Mouse (Mus musculus) hindbrain, embryonic 11.5 days (tissue): Measurements from ENCODE around the gene Trem2. TPM values are rescaled to one million over a fixed set of nuclear protein-coding genes. Genes with fewer than 3 reads are reported as not detected.

Experiments
- ATAC-seq: fragments of 200-750 bp; cut with Nextera tagmentation; 2 replicates; pipeline ENCODE4 v1.8.0; 2017; ENCODE audit warnings: mild to moderate bottlenecking, moderate TSS enrichment, moderate library complexity; ENCODE audit not compliant: low FRiP score
- DNase-seq: peaks from one replicate; pipeline ENCODE4 v3.0.0-alpha.2; 2015; ENCODE audit warnings: low spot score
- H3K27ac ChIP-seq: fragments of 300-500 bp; sonication (generic); 2 replicates; pipeline ENCODE4 v1.5.1; 2014; ENCODE audit warnings: mild to moderate bottlenecking, low read depth, low read length
- H3K27me3 ChIP-seq: fragments of 300-500 bp; sonication (generic); 2 replicates; pipeline ENCODE4 v1.6.1; 2014; ENCODE audit warnings: mild to moderate bottlenecking, low read length, moderate library complexity, mixed read lengths; ENCODE audit not compliant: control insufficient read depth, insufficient read depth
- H3K36me3 ChIP-seq: fragments of 300-500 bp; sonication (generic); 2 replicates; pipeline ENCODE4 v1.6.1; 2014; ENCODE audit warnings: mild to moderate bottlenecking, low read length, moderate library complexity, mixed read lengths; ENCODE audit not compliant: control insufficient read depth, insufficient read depth
- H3K4me1 ChIP-seq: fragments of 300-500 bp; sonication (generic); replicated peaks from 2 replicates; pipeline ENCODE4 v1.6.1; 2014; ENCODE audit warnings: low read length, mixed read lengths; ENCODE audit not compliant: control insufficient read depth, insufficient read depth
- H3K4me2 ChIP-seq: fragments of 300-500 bp; sonication (generic); replicated peaks from 2 replicates; pipeline ENCODE4 v1.6.1; 2014; ENCODE audit warnings: mild to moderate bottlenecking, low read depth, low read length
- H3K4me3 ChIP-seq: fragments of 300-500 bp; sonication (generic); 2 replicates; pipeline ENCODE4 v1.5.1; 2014; ENCODE audit warnings: low read depth, low read length
- H3K9ac ChIP-seq: fragments of 300-500 bp; sonication (generic); 2 replicates; pipeline ENCODE4 v1.6.1; 2014; ENCODE audit warnings: low read depth, low read length
- H3K9me3 ChIP-seq: fragments of 300-500 bp; sonication (generic); 2 replicates; pipeline ENCODE4 v1.6.1; 2016; ENCODE audit warnings: low read length; ENCODE audit not compliant: control insufficient read depth
- WGBS: fragments of 180-500 bp; shearing (Covaris S2); extraction: QIAGEN DNeasy Blood & Tissue Kit; methylation state at CpG from one replicate; pipeline ENCODE4 v1.1.7; 2014; 5-methylcytosine and 5-hydroxymethylcytosine counted together
- polyA plus RNA-seq: library from polyadenylated mRNA; unstranded; fragments of >200 nt; fragmentation: Nextera tagmentation; extraction: Ambion mirVana; gene quantifications from 2 replicates; pipeline ENCODE4 v1.2.1, GENCODE M21; 2014

The Trem2 gene
- polyA plus RNA-seq, 1 experiment from 2014 or later = 3.0 TPM

DNA sequence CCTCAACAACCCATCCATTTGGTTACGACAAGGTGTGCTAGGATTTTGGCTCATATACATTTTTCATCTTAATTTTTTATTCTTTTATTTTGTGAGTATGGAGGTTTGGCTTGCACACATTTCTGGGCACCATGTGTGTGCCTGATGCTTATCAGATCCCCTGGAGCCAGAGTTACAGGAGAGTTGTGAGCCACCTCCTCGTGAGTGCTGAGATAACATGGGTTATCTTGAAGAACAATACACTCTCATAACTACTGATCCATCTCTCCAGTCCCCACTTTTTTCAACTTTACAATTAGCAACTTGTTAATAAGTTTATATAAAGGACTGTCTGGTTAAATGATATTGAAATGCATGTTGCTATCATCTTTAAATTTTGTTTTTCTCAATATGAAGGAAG is 24.9 kb upstream of the Trem2 start:
- no peak overlapping the region for H3K4me2 ChIP-seq
- DNase-seq (no peak), ATAC-seq (no peak)
- no peak overlapping the region for H3K9ac ChIP-seq
- H3K27me3 ChIP-seq = no peaks in the 10 kb centered on the region
- H3K36me3 ChIP-seq = no peaks in the 10 kb centered on the region
- H3K27ac ChIP-seq = no peak overlapping the region
- no peaks in the 10 kb centered on the region for H3K4me1 ChIP-seq
- no peak overlapping the region for H3K4me3 ChIP-seq
- WGBS = 88% methylated on average over 2 of the region's 2 CpGs
- no peaks in the 10 kb centered on the region for H3K9me3 ChIP-seq

DNA sequence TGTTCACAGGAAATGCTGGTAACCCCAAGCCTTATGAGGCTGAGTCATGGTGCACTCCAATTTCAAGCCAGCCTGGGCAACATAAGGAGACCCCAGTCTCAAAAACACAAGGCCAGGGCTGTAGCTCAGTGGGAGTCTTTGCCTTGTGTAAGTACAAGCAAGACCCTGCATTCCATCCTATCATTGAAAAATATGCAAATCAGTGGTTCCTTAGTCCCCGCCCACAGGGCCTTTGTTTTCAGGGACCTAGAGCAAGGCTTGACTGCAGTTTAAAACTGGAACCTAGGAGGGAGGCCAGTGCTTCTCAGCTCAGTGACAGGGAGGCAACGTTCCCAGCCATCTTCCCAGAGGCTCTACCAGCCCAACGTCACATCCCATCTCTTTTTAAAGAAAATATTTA is 23.0 kb upstream of the Trem2 start:
- H3K9me3 ChIP-seq = no peaks in the 10 kb centered on the region
- H3K36me3 ChIP-seq = no peaks in the 10 kb centered on the region
- H3K4me3 ChIP-seq = no peak overlapping the region
- ATAC-seq (no peak), DNase-seq (peak; percentile 7)
- H3K4me2 ChIP-seq = no peak overlapping the region
- no peak overlapping the region for H3K9ac ChIP-seq
- H3K27ac ChIP-seq = no peak overlapping the region
- WGBS = 68% methylated on average over 3 of the region's 3 CpGs
- H3K27me3 ChIP-seq = no peaks in the 10 kb centered on the region
- H3K4me1 ChIP-seq = no peaks in the 10 kb centered on the region

DNA sequence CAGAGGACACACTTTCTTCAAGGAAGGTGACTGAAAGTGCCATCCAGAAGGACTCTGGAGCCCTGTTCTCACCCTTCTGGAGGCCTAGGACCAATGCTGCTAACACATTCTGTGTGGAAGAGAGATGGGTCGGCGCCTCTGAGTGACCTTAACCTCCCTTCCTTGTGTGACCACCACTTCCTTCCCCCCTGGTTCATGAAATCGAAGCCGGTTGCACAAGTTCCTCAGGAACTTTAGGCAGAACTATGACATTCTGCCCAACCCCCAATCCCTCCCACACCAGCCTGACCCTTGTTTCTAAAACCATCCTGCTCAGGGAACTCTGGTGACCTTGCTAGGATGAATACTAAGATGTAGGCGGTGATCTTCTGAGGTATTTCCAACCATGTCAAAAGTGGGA is 21.9 kb upstream of the Trem2 start:
- no peak overlapping the region for H3K4me2 ChIP-seq
- H3K4me1 ChIP-seq = no peaks in the 10 kb centered on the region
- ATAC-seq = no peak
- DNase-seq = no peak
- H3K27ac ChIP-seq = no peak overlapping the region
- H3K9ac ChIP-seq = no peak overlapping the region
- no peaks in the 10 kb centered on the region for H3K9me3 ChIP-seq
- 88% methylated on average over 5 of the region's 5 CpGs for WGBS
- H3K4me3 ChIP-seq = no peak overlapping the region
- no peaks in the 10 kb centered on the region for H3K27me3 ChIP-seq
- H3K36me3 ChIP-seq = no peaks in the 10 kb centered on the region

DNA sequence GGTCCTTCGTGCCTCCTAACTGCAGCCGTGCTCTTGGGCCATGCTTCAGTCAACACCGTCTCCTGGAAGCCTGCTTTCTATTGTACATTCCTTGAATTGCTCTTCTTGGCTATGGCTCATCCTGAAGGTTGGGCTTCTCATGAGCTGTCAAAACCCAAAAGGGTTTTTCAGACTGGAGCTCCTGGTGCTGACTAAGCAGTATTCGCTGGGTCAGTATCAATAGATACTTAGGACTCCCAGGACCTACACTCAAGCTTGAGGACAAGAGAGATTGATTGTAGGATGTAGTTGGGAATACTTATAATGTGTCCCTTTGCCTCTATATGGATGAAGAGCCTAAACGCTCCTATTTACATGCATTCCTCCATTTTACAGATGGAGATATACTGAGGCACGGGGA is 21.1 kb upstream of the Trem2 start:
- DNase-seq (no peak), ATAC-seq (no peak)
- Histone ChIP-seq H3K9me3 (no peaks in the 10 kb centered on the region), H3K4me3 (no peak overlapping the region), H3K4me1 (no peaks in the 10 kb centered on the region), H3K27ac (no peak overlapping the region), H3K4me2 (no peak overlapping the region), H3K27me3 (no peaks in the 10 kb centered on the region), H3K36me3 (no peaks in the 10 kb centered on the region), H3K9ac (no peak overlapping the region)
- 94% methylated on average over 6 of the region's 6 CpGs for WGBS

DNA sequence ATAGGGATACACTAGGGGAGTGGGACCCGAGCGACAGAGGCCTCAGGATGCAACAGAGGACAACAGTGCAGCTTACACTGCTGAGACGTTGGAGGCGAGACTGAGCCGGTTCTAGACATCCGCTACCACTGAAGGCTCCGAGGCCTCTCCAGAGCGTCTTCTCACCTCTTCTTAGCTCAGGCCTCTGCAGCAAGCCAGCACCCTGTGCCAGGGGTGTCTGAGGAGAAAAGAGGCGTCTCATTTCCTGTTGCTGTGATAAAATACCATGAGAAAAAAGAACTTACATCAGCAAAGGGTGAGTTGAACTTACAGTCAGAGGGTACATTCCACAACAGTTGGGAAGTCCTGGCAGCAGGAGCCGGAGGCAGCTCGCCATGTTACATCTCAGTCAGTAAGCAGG is 20.6 kb upstream of the Trem2 start:
- DNase-seq (no peak), ATAC-seq (no peak)
- Histone ChIP-seq H3K4me1 (no peaks in the 10 kb centered on the region), H3K27ac (no peak overlapping the region), H3K4me2 (no peak overlapping the region), H3K27me3 (no peaks in the 10 kb centered on the region), H3K4me3 (no peak overlapping the region), H3K9ac (no peak overlapping the region), H3K9me3 (no peaks in the 10 kb centered on the region), H3K36me3 (no peaks in the 10 kb centered on the region)
- WGBS = 88% methylated on average over 11 of the region's 11 CpGs

DNA sequence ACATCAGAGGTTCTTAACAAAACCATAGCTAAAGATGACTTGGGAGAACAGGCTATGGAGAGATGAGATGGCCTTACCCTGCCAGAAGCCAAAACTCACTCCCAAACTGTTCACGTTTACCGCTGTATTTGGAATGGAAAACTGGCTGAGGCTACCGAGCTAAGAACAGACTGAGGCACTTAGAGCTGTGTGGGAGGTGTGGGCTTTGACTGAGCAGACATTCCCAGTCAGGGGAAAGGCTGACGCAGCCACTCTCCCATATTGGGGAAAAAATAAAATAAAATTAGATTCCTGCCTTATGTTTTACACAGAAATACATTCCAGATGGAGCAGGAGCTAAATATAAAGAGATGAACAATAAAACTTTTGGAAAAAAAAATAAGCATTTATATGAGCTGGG is 19.5 kb upstream of the Trem2 start:
- DNase-seq (no peak), ATAC-seq (no peak)
- 81% methylated on average over 4 of the region's 4 CpGs for WGBS
- no peak overlapping the region for H3K4me3 ChIP-seq
- H3K4me2 ChIP-seq = no peak overlapping the region
- no peaks in the 10 kb centered on the region for H3K36me3 ChIP-seq
- no peak overlapping the region for H3K27ac ChIP-seq
- no peak overlapping the region for H3K9ac ChIP-seq
- no peaks in the 10 kb centered on the region for H3K4me1 ChIP-seq
- no peaks in the 10 kb centered on the region for H3K27me3 ChIP-seq
- no peaks in the 10 kb centered on the region for H3K9me3 ChIP-seq

DNA sequence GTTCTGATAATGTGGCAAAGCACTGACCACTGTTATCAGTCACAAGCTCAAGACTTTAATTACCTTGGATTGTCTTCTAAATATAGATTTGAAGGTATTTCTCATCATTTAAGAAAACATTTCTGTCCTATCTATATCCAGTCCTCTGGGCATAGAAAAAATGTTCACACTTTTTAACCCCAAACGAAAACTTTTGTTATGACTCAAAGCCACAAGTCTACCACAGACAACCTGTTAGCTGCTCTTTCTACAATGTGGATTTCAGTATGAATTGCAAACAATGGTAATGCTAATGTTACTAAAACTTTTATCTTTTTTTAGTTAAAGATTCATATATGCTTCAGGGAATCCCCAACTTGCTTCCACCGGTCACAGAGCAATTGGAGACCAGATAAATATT is 13.7 kb upstream of the Trem2 start:
- H3K27ac ChIP-seq = no peak overlapping the region
- ATAC-seq = no peak
- no peak for DNase-seq
- H3K36me3 ChIP-seq = no peaks in the 10 kb centered on the region
- no peak overlapping the region for H3K4me2 ChIP-seq
- H3K4me1 ChIP-seq = no peaks in the 10 kb centered on the region
- no peaks in the 10 kb centered on the region for H3K27me3 ChIP-seq
- no peaks in the 10 kb centered on the region for H3K9me3 ChIP-seq
- 95% methylated on average over 2 of the region's 2 CpGs for WGBS
- no peak overlapping the region for H3K4me3 ChIP-seq
- H3K9ac ChIP-seq = no peak overlapping the region

DNA sequence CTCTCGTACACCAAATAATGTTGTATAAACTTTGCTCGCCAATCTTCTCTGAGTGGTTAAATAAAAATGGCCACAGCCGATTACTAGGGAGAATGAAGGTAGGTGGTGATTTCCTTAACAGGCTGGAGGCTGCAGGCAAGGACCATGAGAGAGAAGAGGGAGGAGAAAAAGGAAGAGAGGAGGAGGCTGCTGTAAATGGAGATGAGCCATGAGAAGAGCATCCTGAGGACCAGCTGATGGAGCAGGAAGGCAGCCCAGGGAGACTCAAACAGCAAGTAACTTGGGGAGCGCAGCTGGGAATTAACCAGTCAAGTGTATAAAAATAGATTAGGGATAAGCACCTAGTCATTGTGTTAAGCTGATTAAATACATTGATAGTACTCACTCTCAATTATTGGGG is 12.0 kb upstream of the Trem2 start:
- Histone ChIP-seq H3K4me3 (no peak overlapping the region), H3K9ac (no peak overlapping the region), H3K4me1 (no peaks in the 10 kb centered on the region), H3K4me2 (no peak overlapping the region), H3K9me3 (no peaks in the 10 kb centered on the region), H3K36me3 (no peaks in the 10 kb centered on the region), H3K27ac (no peak overlapping the region), H3K27me3 (no peaks in the 10 kb centered on the region)
- 90% methylated on average over 4 of the region's 4 CpGs for WGBS
- no peak for DNase-seq
- ATAC-seq = no peak

DNA sequence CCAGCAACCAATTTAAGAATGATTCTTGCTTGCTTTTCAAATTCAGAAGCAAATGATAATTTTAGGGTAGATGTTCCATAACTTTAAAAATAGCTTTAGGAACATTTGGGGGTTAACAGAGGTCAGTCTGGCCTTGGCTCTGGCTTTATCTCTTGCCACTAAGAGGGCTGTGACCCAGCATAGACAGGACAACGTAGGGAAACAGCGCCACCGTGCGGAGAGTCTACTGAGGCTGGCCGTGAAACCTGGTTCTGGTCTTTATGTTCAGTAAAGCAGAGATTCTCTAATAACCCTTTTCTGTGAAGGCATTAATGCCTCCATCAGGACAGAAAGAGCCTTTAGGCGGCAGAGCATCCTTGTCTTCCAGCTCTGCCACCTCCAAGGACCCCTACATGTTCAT is 9.3 kb upstream of the Trem2 start:
- Histone ChIP-seq H3K4me1 (no peaks in the 10 kb centered on the region), H3K27me3 (no peaks in the 10 kb centered on the region), H3K36me3 (no peaks in the 10 kb centered on the region), H3K4me3 (no peak overlapping the region), H3K9ac (no peak overlapping the region), H3K4me2 (no peak overlapping the region), H3K27ac (no peak overlapping the region), H3K9me3 (no peaks in the 10 kb centered on the region)
- 5% methylated on average over 6 of the region's 6 CpGs for WGBS
- ATAC-seq (no peak), DNase-seq (peak; percentile 86)
